9 mouse cellular contexts compared by ENCODE assay signal in genomic region chr2:168870480-168870879, GRCm38 (mm10).
DNase-seq lines count a peak whose midpoint lies in the region; ATAC-seq and TF ChIP-seq lines count a peak whose summit lies in the region.
"Had no signal": no experiment of that assay in that cellular context is flagged by ENCODE, and none has a peak within 500 bp of the region (broad histone marks: within the 10 kb centered on the region; RNA-seq: fewer than 3 reads in every experiment).

No protein-coding gene starts in this region.

- intact Hi-C loops in left cerebral cortex, postnatal 25 days (cut with DNase I), result loop anchor here (5.0 kb wide), 1 partner anchor 103 kb away; the partner anchor contains the start of gene Sall4

- H3K9me3 ChIP-seq in forebrain, embryonic 10.5 days, result no peaks in the 10 kb centered on the region
- H3K9me3 ChIP-seq in forebrain, embryonic 14.5 days (replicated peaks; ENCODE audit: control insufficient read depth, low read length), result no peaks in the 10 kb centered on the region
- no peaks in the 10 kb centered on the region for H3K9me3 ChIP-seq in ES-E14 (ENCODE audit: control insufficient read depth, insufficient read depth, low read depth, low read length)
- no peaks in the 10 kb centered on the region for H3K9me3 ChIP-seq in limb, embryonic 12.5 days

- peak; percentile 48 for DNase-seq in forebrain, embryonic 10.5 days (ENCODE audit: extremely low spot score, low spot score)
- no peak for DNase-seq in forebrain, embryonic 14.5 days (ENCODE audit: low spot score)
- peak; percentile 15 to 41 for DNase-seq in left cerebral cortex, adult 18-20 months (ENCODE audit: low spot score in 2 of 2)
- DNase-seq in left cerebral cortex, postnatal 25 days (ENCODE audit: low spot score in 2 of 2), result no peak
- peak; percentile 69 for DNase-seq in ES-E14 (ENCODE audit: low read depth, low spot score)
- DNase-seq in left cerebral cortex, adult 8-10 months (ENCODE audit: low spot score in 2 of 2), result no peak
- DNase-seq in urinary bladder, postnatal 4 days (ENCODE audit: low spot score in 2 of 2), result no peak

- H3K4me1 ChIP-seq in forebrain, embryonic 10.5 days, result peaks cover 41% of the 10 kb centered on the region
- peaks cover 6% of the 10 kb centered on the region; the same call in 1 of the 2 replicates for H3K4me1 ChIP-seq in forebrain, embryonic 14.5 days (ENCODE audit: control insufficient read depth, insufficient read depth, low read length)
- H3K4me1 ChIP-seq in ES-E14 (ENCODE audit: control insufficient read depth in 2 of 2, insufficient read depth in 2 of 2, low read length in 2 of 2, poor library complexity in 1 of 2), result peaks cover 0 to 5% of the 10 kb centered on the region in 2 experiments; a peak in 2 of 4 replicates
- peaks cover 48% of the 10 kb centered on the region for H3K4me1 ChIP-seq in limb, embryonic 12.5 days (replicated peaks)

- H3K4me3 ChIP-seq in forebrain, embryonic 10.5 days, result no peak overlapping the region
- H3K4me3 ChIP-seq in forebrain, embryonic 14.5 days (ENCODE audit: low read depth, low read length), result no peak overlapping the region
- H3K4me3 ChIP-seq in ES-E14 (ENCODE audit: insufficient read depth in 1 of 2, low read depth in 1 of 2, low read length in 2 of 2, poor library complexity in 1 of 2, severe bottlenecking in 1 of 2), result no peak overlapping the region
- H3K4me3 ChIP-seq in limb, embryonic 12.5 days (replicated peaks), result no peak overlapping the region

- no peak overlapping the region for H3K27ac ChIP-seq in forebrain, embryonic 10.5 days
- no peak overlapping the region for H3K27ac ChIP-seq in forebrain, embryonic 14.5 days (ENCODE audit: low read depth, low read length)
- H3K27ac ChIP-seq in ES-E14 (ENCODE audit: insufficient read depth, low read depth, low read length, poor library complexity, severe bottlenecking), result no peak overlapping the region
- H3K27ac ChIP-seq in limb, embryonic 12.5 days, result 0 out of 2 replicates have a peak overlapping the region, but pooled peaks have one; percentile 20

- no peaks in the 10 kb centered on the region for H3K36me3 ChIP-seq in forebrain, embryonic 10.5 days (replicated peaks)
- no peaks in the 10 kb centered on the region for H3K36me3 ChIP-seq in forebrain, embryonic 14.5 days (ENCODE audit: control insufficient read depth, insufficient read depth, low read length)
- no peaks in the 10 kb centered on the region for H3K36me3 ChIP-seq in ES-E14 (ENCODE audit: control insufficient read depth, insufficient read depth, low read length, poor library complexity, severe bottlenecking)
- H3K36me3 ChIP-seq in limb, embryonic 12.5 days, result no peaks in the 10 kb centered on the region
- H3K36me3 ChIP-seq: G1E had no signal

- WGBS in forebrain, embryonic 10.5 days, result 64% methylated on average over 4 of the region's 4 CpGs
- WGBS in forebrain, embryonic 14.5 days, result 63% methylated on average over 4 of the region's 4 CpGs
- 54% methylated on average over 4 of the region's 4 CpGs for WGBS in limb, embryonic 12.5 days

- ATAC-seq in forebrain, embryonic 14.5 days, result no peak
- no peak for ATAC-seq in limb, embryonic 12.5 days (ENCODE audit: insufficient number of reproducible peaks, insufficient read depth, low FRiP score, low TSS enrichment, low read depth)

- in situ Hi-C loops in ES-E14 (cut with MboI; ENCODE audit: low sequenced_read_pairs in 2 of 2, unreplicated experiment in 2 of 2), result loop anchor here (25.0 kb wide), 2 partner anchors 183 to 408 kb away; no protein-coding TSS in a partner anchor

- no peak overlapping the region for H3K4me2 ChIP-seq in forebrain, embryonic 14.5 days (ENCODE audit: low read length)
- H3K4me2 ChIP-seq in limb, embryonic 12.5 days, result no peak overlapping the region

- H3K9ac ChIP-seq in forebrain, embryonic 14.5 days (ENCODE audit: low read length), result no peak overlapping the region
- no peak overlapping the region for H3K9ac ChIP-seq in ES-E14 (ENCODE audit: insufficient read depth, low read depth, low read length, poor library complexity, severe bottlenecking)
- H3K9ac ChIP-seq in limb, embryonic 12.5 days (replicated peaks), result no peak overlapping the region

- no peaks in the 10 kb centered on the region for H3K27me3 ChIP-seq in forebrain, embryonic 10.5 days (ENCODE audit: poor library complexity, severe bottlenecking)
- no peaks in the 10 kb centered on the region for H3K27me3 ChIP-seq in forebrain, embryonic 14.5 days (replicated peaks; ENCODE audit: control insufficient read depth, insufficient read depth, low read length)
- no peaks in the 10 kb centered on the region for H3K27me3 ChIP-seq in limb, embryonic 12.5 days

TF ChIP-seq in ES-E14, 5 proteins besides CTCF, POLR2A, EP300 and RAD21:
- TF ChIP-seq ZC3H11A (IDR thresholded peaks at IDR 0.05; ENCODE audit: borderline replicate concordance, low read depth, low read length), result no peak
- no peak for TF ChIP-seq ZNF384 (IDR thresholded peaks at IDR 0.05; ENCODE audit: low read depth, low read length)

Comparison
In these comparisons a context has a peak if more than half of its experiments do, and no peak if none do; other contexts are left out.
1. DNase-seq: peak in forebrain, embryonic 10.5 days (single experiment), left cerebral cortex, adult 18-20 months (2 of 2) and ES-E14 (single experiment); none in forebrain, embryonic 14.5 days (single experiment), left cerebral cortex, postnatal 25 days (0 of 2), left cerebral cortex, adult 8-10 months (0 of 2) and urinary bladder, postnatal 4 days (0 of 2).